Mouse (Mus musculus): ENCODE results near the gene Mettl21a. TPM values are rescaled to one million over a fixed set of nuclear protein-coding genes. Genes with fewer than 3 reads are reported as not detected.
"Not testable (repeated sequence)": the region's sequence is repeated elsewhere in the genome, so short reads cannot be mapped to it uniquely, and the experiment has no call there.

The Mettl21a gene
- polyA plus RNA-seq (2015; fragmentation: Nextera tagmentation; extraction: Ambion mirVana): 20.5 and 21.7 TPM in 2 replicates

DNA sequence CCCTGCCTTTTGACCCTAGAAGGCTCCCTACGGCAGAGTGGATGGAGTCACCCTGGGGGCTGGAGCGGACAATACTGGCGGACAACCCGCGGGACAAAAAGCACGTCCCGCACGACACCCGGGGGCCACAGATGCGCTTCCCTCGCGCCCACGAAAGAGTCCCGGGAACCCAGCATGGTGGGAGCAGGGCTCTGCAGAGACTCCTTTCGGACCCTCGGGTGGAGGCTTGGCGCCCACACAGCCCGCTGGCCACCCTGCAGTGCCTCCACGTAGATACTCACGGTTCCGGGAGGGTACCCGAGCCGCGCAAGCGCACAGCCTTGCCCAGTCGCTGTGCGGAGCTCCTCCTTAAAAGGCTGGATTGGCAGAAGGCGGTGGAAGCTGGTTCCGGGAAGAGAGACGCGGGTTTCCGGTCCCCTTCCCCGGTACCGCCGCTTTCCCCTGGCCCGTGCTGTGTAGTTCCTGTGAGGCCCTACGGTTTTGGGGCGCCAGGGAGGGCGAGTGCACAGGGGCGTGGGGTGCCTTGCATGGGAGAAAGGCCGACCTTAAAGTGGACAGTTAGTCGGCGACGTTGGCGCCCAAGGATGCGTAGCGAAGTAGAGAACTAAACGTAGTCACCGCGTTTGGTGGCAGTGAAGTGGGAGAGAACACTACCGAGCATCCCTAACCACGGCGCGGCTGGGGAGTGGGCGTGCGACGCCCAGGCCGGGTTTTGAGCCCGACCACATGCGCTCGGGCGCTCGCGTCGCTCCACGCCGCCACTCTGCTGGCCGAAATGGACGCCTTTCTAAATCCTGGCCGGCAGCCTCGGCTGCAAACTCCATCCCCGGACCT, at the start of gene Mettl21a:
Gene Mettl21a, minus strand, starts transcription at position 362 of the 834 bp plus-strand sequence.
- Histone ChIP-seq H3K27ac (replicated peaks) (peak within 1 kb of the TSS; percentile 92), H3K36me3 (no peaks in the 10 kb centered on the region; the same call in 1 of the 2 replicates), H3K9me3 (no peaks in the 10 kb centered on the region), H3K27me3 (no peaks in the 10 kb centered on the region), H3K9ac (replicated peaks) (peak within 1 kb of the TSS; percentile 98), H3K4me3 (peak within 1 kb of the TSS; percentile 84), H3K4me2 (replicated peaks) (peak within 1 kb of the TSS; percentile 76), H3K4me1 (peaks cover 18% of the 10 kb centered on the region)
- ATAC-seq (replicated peaks): peak; percentile 97
- WGBS: under 1% methylated on average over 72 of the region's 72 CpGs

DNA sequence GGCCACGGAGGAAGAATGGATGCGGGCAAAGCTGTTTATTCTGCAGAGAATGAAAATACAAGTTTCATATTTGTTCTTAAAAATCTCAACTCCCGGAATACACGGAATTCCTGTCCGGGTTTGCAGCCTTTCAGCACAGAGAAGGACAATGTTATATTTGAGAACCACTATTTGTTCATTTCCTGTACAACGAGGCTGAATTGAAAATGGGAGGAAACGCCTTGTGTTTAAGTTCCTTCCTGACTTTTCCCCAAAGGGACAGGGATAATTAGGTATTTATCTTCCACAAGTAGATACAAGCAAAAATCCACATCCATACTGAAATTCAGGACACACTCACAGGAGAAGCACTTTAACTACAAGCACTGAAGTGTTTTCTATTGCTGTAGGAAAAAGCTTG, 41.8 kb upstream of the Mettl21a start:
- 79% methylated on average over 7 of the region's 7 CpGs for WGBS
- Histone ChIP-seq H3K4me1 (no peaks in the 10 kb centered on the region), H3K4me2 (replicated peaks) (no peak overlapping the region), H3K27ac (replicated peaks) (no peak overlapping the region), H3K9me3 (no peaks in the 10 kb centered on the region), H3K27me3 (no peaks in the 10 kb centered on the region), H3K9ac (replicated peaks) (no peak overlapping the region), H3K36me3 (no peaks in the 10 kb centered on the region), H3K4me3 (no peak overlapping the region)
- no peak for ATAC-seq (replicated peaks)

DNA sequence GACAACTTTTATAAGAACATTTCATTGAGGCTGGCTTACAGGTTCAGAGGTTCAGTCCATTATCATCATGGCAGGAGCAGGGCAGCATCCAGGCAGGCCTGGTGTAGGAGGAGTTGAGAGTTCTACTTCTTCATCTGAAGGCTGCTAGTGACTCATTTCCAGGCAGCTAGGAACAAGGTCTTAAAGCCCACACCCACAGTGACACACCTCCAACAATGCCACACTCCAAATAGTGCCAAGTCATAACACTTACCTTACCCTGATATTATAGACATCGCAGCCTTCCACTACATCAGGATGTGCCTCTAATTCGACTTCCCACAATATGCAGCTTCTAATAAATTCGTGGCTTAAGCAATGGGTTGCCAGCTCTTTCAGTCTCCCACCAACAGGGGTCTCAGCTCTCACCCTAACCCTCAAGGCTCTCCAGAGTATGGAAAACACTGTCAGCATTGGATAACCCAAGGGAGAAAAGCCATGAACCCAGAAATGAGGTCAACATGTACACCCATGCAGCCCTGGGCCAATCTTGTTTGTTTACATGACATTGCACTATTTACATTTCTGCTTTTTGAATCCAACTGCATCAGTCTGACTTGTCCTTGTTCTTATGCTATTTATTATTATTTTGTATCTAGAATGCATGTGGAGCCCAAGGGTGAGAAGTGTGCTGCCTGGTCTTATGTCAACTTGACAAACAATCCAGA, 39.5 kb upstream of the Mettl21a start:
- no peaks in the 10 kb centered on the region for H3K4me1 ChIP-seq
- ATAC-seq (replicated peaks): no peak
- WGBS: 82% methylated on average over 3 of the region's 3 CpGs
- no peak overlapping the region for H3K4me2 ChIP-seq (replicated peaks)
- H3K27ac ChIP-seq (replicated peaks): no peak overlapping the region
- no peaks in the 10 kb centered on the region for H3K27me3 ChIP-seq
- no peak overlapping the region for H3K4me3 ChIP-seq
- no peak overlapping the region for H3K9ac ChIP-seq (replicated peaks)
- H3K36me3 ChIP-seq: no peaks in the 10 kb centered on the region
- no peaks in the 10 kb centered on the region for H3K9me3 ChIP-seq

DNA sequence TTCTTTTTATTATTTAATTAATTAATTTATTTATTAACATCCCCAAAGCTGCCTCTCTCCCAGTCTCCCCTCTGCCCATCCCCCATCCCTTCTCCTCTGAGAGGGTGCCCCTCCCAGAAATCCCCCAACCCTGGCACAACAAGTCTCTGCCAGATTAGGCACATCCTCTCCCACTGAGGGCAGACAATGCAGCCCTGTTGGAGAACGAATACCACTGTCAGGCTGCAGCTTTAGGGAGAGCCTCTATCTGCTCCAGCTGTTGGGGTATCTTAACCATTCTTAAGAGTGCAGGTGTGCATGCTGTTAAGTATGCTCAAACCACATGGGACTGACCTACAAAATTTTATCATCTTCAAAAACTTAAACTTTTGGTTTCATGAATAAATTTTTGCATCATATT, 38.4 kb upstream of the Mettl21a start:
- Histone ChIP-seq H3K27me3 (no peaks in the 10 kb centered on the region), H3K9me3 (no peaks in the 10 kb centered on the region), H3K4me3 (no peak overlapping the region), H3K9ac (replicated peaks) (no peak overlapping the region), H3K4me2 (replicated peaks) (no peak overlapping the region), H3K4me1 (no peaks in the 10 kb centered on the region), H3K27ac (replicated peaks) (no peak overlapping the region), H3K36me3 (no peaks in the 10 kb centered on the region)
- 3% methylated on average over 1 of the region's 1 CpGs for WGBS
- ATAC-seq (replicated peaks): no peak

DNA sequence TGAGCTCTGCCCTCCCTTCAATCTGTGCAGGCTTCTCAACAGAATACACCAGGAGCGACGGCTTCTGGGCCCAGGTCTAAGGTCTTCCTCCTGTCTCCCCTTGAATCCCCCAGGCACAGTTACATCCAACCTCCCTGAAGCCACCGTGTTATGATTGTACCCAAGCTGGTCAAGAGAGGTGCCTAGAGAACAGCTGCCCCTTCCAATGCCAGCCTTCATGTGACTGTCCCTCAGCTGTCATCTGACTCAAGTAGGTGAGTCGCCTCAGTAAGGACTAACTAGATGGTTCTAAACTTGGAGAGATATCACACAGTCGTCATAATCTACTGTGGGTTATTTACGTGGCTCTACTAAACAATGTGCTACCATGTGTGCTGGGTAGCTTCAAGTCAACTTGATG, 36.7 kb upstream of the Mettl21a start:
- ATAC-seq (replicated peaks): no peak
- Histone ChIP-seq H3K9ac (replicated peaks) (no peak overlapping the region), H3K27ac (replicated peaks) (no peak overlapping the region), H3K4me1 (no peaks in the 10 kb centered on the region), H3K9me3 (no peaks in the 10 kb centered on the region), H3K36me3 (no peaks in the 10 kb centered on the region), H3K27me3 (no peaks in the 10 kb centered on the region), H3K4me2 (replicated peaks) (no peak overlapping the region), H3K4me3 (no peak overlapping the region)
- 94% methylated on average over 6 of the region's 6 CpGs for WGBS

DNA sequence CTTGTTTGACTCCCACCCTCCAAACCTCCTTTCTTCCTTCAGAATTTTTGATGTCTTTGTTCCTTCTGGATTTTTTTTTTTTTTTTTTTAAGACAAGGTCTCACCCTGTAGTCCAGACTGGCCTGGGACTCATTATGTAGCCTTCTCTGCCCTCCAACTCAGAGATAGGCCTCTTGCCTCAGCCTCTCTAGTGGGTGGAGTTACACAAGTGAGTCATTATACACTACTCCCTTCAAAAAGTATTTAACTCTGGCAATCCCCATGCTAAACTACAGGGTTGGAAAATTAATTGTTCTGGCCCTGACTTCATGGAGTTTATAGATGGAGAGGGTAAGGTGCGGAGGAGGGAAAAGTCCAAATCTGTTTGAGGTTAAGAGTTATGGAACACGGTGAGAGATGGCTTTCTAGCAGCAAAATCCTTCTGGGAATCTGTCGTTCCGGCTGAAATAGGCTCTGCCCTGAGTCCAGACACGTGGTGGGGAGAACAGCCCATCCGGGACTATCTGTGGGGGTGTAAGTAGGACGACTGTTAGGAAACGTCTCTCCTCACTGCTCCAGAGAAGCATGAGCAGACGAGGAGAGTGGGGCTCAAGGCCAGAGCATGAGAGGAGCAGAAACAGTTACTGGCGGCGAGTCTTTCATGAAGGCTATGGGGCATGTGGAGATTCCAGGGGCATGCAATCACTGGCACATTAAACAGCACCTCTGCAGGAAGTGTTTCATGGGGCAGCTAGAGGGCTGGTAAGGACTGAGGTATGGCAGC, 32.5 kb upstream of the Mettl21a start:
- Histone ChIP-seq H3K4me1 (no peaks in the 10 kb centered on the region), H3K27ac (replicated peaks) (no peak overlapping the region), H3K4me3 (no peak overlapping the region), H3K9me3 (no peaks in the 10 kb centered on the region), H3K4me2 (replicated peaks) (no peak overlapping the region), H3K36me3 (no peaks in the 10 kb centered on the region), H3K9ac (replicated peaks) (no peak overlapping the region), H3K27me3 (no peaks in the 10 kb centered on the region)
- WGBS: 84% methylated on average over 11 of the region's 11 CpGs
- no peak for ATAC-seq (replicated peaks)

DNA sequence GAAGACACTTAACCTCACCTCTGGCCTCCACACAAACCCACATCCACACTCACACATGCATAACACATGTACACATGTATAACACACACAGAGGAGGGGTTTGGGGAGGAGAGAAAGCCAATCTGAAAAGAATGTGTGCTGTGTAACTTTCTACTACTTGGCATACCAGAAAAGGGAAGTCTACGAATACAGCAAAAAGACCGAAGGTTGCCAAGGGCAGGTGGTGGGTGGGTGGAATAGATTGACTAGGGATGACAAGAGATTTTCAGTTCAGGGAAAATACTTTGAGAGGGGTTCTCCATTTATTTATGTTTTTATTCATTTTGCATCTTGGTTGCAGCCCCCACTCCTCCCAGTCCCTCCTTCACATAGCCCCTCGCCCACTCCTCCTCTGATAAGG, 27.5 kb upstream of the Mettl21a start:
- 90% methylated on average over 3 of the region's 3 CpGs for WGBS
- Histone ChIP-seq H3K9me3 (no peaks in the 10 kb centered on the region), H3K4me3 (no peak overlapping the region), H3K27me3 (no peaks in the 10 kb centered on the region), H3K9ac (replicated peaks) (no peak overlapping the region), H3K36me3 (no peaks in the 10 kb centered on the region), H3K4me2 (replicated peaks) (no peak overlapping the region), H3K27ac (replicated peaks) (no peak overlapping the region), H3K4me1 (peaks cover 8% of the 10 kb centered on the region; the same call in 1 of the 2 replicates)
- no peak for ATAC-seq (replicated peaks)

DNA sequence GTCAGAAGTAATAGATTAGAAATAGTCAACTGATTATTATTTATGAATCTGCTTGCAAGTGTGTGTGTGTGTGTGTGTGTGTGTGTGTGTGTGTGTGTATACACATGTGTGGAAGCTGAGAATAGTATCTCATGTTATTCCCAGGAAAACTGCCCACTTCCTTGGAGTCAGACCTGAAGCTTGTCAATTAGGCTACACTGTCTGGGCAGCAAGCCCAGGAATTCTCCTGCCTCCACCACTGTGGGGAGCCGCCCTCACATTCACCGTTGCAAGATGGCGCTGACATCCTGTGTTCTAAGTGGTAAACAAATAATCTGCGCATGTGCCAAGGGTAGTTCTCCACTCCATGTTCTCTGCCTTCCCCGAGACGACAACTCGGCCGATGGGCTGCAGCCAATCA, 25.5 kb upstream of the Mettl21a start:
- WGBS: 57% methylated on average over 8 of the region's 8 CpGs
- not testable (repeated sequence) for H3K27ac ChIP-seq (replicated peaks); ATAC-seq (replicated peaks); H3K9me3 ChIP-seq; H3K4me1 ChIP-seq; H3K4me3 ChIP-seq; H3K27me3 ChIP-seq; H3K36me3 ChIP-seq; H3K9ac ChIP-seq (replicated peaks); H3K4me2 ChIP-seq (replicated peaks)

DNA sequence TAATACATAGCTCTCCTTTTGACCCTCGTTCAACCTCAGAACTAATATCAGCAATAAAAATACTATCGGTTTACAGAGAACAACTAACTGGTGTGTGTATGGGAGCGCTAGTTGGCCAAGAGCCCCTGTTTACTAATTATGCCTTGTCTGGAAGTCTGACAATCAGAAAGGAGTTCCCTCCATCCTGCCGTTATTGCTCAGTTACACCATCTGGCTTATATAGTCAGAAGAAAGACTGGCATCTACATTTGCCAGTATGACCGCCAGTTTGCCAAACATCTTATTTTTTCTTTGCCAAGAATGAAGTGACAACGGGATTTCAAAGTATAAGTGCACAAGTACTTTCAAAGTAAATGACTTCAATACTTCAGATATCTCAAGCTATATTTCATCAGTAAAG, 24.0 kb upstream of the Mettl21a start:
- ATAC-seq (replicated peaks): peak; percentile 87

DNA sequence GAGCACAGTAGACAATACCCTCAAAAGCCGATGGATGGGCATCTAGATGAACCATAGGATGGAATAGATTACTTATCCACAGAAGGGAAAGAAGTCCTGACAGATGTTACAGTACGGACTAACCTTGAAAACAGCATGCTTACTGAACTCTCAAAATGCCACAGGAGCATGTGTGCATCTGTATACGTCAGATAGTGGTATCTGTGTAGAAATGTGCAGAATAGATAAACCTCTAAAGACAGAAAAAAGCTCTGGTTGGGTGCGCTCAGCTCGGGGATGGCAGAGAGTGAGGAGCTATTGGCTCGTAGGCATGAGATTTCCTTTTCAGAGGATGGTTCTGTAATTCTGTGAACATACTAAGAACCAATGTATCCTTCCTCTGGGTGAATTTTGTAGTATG, 22.2 kb upstream of the Mettl21a start:
- Histone ChIP-seq H3K4me1 (peaks cover 8% of the 10 kb centered on the region; the same call in 1 of the 2 replicates), H3K27ac (replicated peaks) (no peak overlapping the region), H3K9me3 (no peaks in the 10 kb centered on the region), H3K4me3 (no peak overlapping the region), H3K36me3 (no peaks in the 10 kb centered on the region), H3K4me2 (replicated peaks) (no peak overlapping the region), H3K27me3 (no peaks in the 10 kb centered on the region), H3K9ac (replicated peaks) (no peak overlapping the region)
- no peak for ATAC-seq (replicated peaks)
- 93% methylated on average over 6 of the region's 6 CpGs for WGBS

More for the DNA sequence above, 24.0 kb upstream of the Mettl21a start:
- WGBS: 60% methylated on average over 6 of the region's 6 CpGs
- no peaks in the 10 kb centered on the region for H3K27me3 ChIP-seq
- no peaks in the 10 kb centered on the region for H3K9me3 ChIP-seq
- no peaks in the 10 kb centered on the region for H3K36me3 ChIP-seq
- no peak overlapping the region for H3K4me3 ChIP-seq
- H3K9ac ChIP-seq (replicated peaks): no peak overlapping the region
- H3K27ac ChIP-seq (replicated peaks): no peak overlapping the region
- no peak overlapping the region for H3K4me2 ChIP-seq (replicated peaks)
- peaks cover 8% of the 10 kb centered on the region; the same call in 1 of the 2 replicates for H3K4me1 ChIP-seq

DNA sequence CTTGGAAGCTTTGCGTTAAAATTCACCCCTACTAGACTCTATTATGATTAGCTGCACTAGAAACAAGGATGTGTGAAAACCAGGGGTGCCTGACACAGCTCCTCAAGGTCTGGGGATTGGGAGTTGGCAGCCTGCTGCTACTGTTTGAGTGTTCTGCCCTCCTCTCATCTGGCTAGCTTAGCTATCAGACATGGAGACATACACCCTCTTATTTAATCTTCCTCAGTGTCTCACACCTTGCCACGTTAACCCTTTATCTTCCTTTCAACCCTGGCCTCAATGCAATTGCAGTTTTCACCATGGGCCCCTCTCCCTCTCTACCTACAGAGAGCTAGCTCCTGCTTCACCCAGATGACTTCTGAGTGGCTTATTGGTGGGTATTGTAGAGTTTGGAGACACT, 18.6 kb upstream of the Mettl21a start:
- no peak for ATAC-seq (replicated peaks)
- no peaks in the 10 kb centered on the region for H3K9me3 ChIP-seq
- no peak overlapping the region for H3K9ac ChIP-seq (replicated peaks)
- no peak overlapping the region for H3K27ac ChIP-seq (replicated peaks)
- no peak overlapping the region for H3K4me2 ChIP-seq (replicated peaks)
- no peaks in the 10 kb centered on the region for H3K4me1 ChIP-seq
- WGBS: 66% methylated on average over 2 of the region's 2 CpGs
- H3K27me3 ChIP-seq: no peaks in the 10 kb centered on the region
- no peak overlapping the region for H3K4me3 ChIP-seq
- no peaks in the 10 kb centered on the region for H3K36me3 ChIP-seq

DNA sequence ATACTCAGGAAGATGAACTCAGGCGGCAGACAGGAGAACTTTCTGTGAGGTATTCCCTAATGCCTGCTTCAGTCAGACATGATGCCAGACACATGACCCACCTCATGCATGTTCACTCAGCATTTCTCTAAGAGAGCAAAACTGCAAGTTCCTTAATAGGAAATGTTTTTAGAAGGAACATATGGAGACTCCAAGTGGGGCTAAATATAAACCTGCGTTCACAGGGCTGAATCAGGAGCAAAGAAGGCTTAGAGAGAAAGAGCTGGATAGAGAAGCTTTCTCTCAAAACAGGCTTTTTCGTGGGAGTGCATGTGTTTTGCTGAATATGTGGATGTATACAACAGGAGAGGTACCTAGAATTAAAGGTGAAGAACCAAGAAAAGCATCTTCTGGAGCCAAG, 16.2 kb upstream of the Mettl21a start:
- ATAC-seq (replicated peaks): no peak
- H3K27me3 ChIP-seq: no peaks in the 10 kb centered on the region
- H3K9me3 ChIP-seq: no peaks in the 10 kb centered on the region
- H3K36me3 ChIP-seq: no peaks in the 10 kb centered on the region
- H3K9ac ChIP-seq (replicated peaks): no peak overlapping the region
- H3K4me3 ChIP-seq: no peak overlapping the region
- 79% methylated on average over 3 of the region's 3 CpGs for WGBS
- H3K4me1 ChIP-seq: no peaks in the 10 kb centered on the region
- no peak overlapping the region for H3K4me2 ChIP-seq (replicated peaks)
- H3K27ac ChIP-seq (replicated peaks): no peak overlapping the region

All from forebrain, embryonic 15.5 days (tissue).